Mouse (Mus musculus) MEL (cell line): Measurements from ENCODE around the gene Gabbr2. TPM values are rescaled to one million over a fixed set of nuclear protein-coding genes. Genes with fewer than 3 reads are reported as not detected.

Experiments used
- DNase-seq: peaks from one replicate; pipeline ENCODE4 v3.0.0; 2011; ENCODE audit warnings: low read depth, low spot score
- H3K27ac ChIP-seq: 2 replicates; pipeline ENCODE4 v1.5.1; 2012; ENCODE audit warnings: low read depth, mild to moderate bottlenecking, control low read depth, low read length, moderate library complexity; ENCODE audit not compliant: control insufficient read depth
- H3K27me3 ChIP-seq, 2 experiments: fragments of 150-350 bp in 1 of 2; sonication (generic) in 1 of 2; 2 replicates each; pipeline ENCODE4 v1.6.1; 2012; ENCODE audit warnings: low read length in 2 of 2, mild to moderate bottlenecking in 2 of 2, improper control_type of control experiment in 1 of 2, moderate library complexity in 1 of 2; ENCODE audit not compliant: insufficient read depth in 2 of 2, control insufficient read depth in 1 of 2
- H3K36me3 ChIP-seq, 2 experiments: 2 replicates each; pipeline ENCODE4 v1.6.1; 2012 to 2014; ENCODE audit warnings: low read length in 2 of 2, improper control_type of control experiment in 1 of 2, inconsistent platforms in 1 of 2, mild to moderate bottlenecking in 1 of 2; ENCODE audit not compliant: insufficient read depth in 2 of 2, control insufficient read depth in 1 of 2
- H3K4me1 ChIP-seq, 2 experiments: fragments of 150-350 bp in 1 of 2; sonication (generic) in 1 of 2; 2 replicates each; pipeline ENCODE4 v1.6.1; 2012; ENCODE audit warnings: low read length in 2 of 2, improper control_type of control experiment in 1 of 2, mild to moderate bottlenecking in 1 of 2; ENCODE audit not compliant: insufficient read depth in 2 of 2, control insufficient read depth in 1 of 2
- H3K4me3 ChIP-seq, 2 experiments: fragments of 150-350 bp in 1 of 2; sonication (generic) in 1 of 2; 2 replicates each; pipeline ENCODE4 v1.5.1; 2012; ENCODE audit warnings: low read depth in 2 of 2, low read length in 2 of 2, mild to moderate bottlenecking in 2 of 2, moderate library complexity in 2 of 2, control low read depth in 1 of 2, improper control_type of control experiment in 1 of 2; ENCODE audit not compliant: control insufficient read depth in 1 of 2, insufficient read depth in 1 of 2
- H3K79me2 ChIP-seq: 2 replicates; pipeline ENCODE4 v1.6.1; 2012; ENCODE audit warnings: mild to moderate bottlenecking, low read length, moderate library complexity; ENCODE audit not compliant: control insufficient read depth, poor library complexity, insufficient read depth
- H3K9ac ChIP-seq: 2 replicates; pipeline ENCODE4 v1.6.1; 2012; ENCODE audit warnings: low read depth, mild to moderate bottlenecking, control low read depth, low read length, moderate library complexity; ENCODE audit not compliant: control insufficient read depth, poor library complexity, severe bottlenecking
- H3K9me3 ChIP-seq: fragments of 150-350 bp; sonication (generic); replicated peaks from 2 replicates; pipeline ENCODE4 v1.6.1; 2012; ENCODE audit warnings: mild to moderate bottlenecking, low read length, improper control_type of control experiment, moderate library complexity; ENCODE audit not compliant: insufficient read depth
- BHLHE40 ChIP-seq: IDR thresholded peaks from 2 replicates; pipeline ENCODE4 v1.6.1; 2012; ENCODE audit warnings: low read depth, mild to moderate bottlenecking, inconsistent platforms, low read length, improper control_type of control experiment, borderline replicate concordance
- E2F4 ChIP-seq: IDR thresholded peaks from 2 replicates; pipeline ENCODE4 v1.6.1; 2011; ENCODE audit warnings: low read depth, low read length, improper control_type of control experiment, borderline replicate concordance
- ELF1 ChIP-seq: IDR thresholded peaks from 2 replicates; pipeline ENCODE4 v1.6.1; 2014; ENCODE audit warnings: low read depth, mild to moderate bottlenecking, inconsistent platforms, low read length, improper control_type of control experiment, moderate library complexity
- ETS1 ChIP-seq: IDR thresholded peaks from 2 replicates; pipeline ENCODE4 v1.6.1; 2012; ENCODE audit warnings: low read depth, mild to moderate bottlenecking, inconsistent platforms, low read length, improper control_type of control experiment, moderate library complexity
- GABPA ChIP-seq: IDR thresholded peaks from 2 replicates; pipeline ENCODE4 v1.6.1; 2012; ENCODE audit warnings: low read depth, mild to moderate bottlenecking, inconsistent platforms, low read length, improper control_type of control experiment, moderate library complexity
- JUND ChIP-seq: IDR thresholded peaks from 2 replicates; pipeline ENCODE4 v1.6.1; 2011; ENCODE audit warnings: low read depth, mild to moderate bottlenecking, improper control_type of control experiment, low read length
- MAZ ChIP-seq: IDR thresholded peaks from 2 replicates; pipeline ENCODE4 v1.6.1; 2012; ENCODE audit warnings: low read depth, mild to moderate bottlenecking, inconsistent platforms, low read length, improper control_type of control experiment
- MEF2A ChIP-seq: IDR thresholded peaks from 2 replicates; pipeline ENCODE4 v1.6.1; 2014; ENCODE audit warnings: low read depth, mild to moderate bottlenecking, inconsistent platforms, low read length, improper control_type of control experiment; ENCODE audit not compliant: poor library complexity, insufficient replicate concordance, severe bottlenecking; ENCODE audit errors: extremely low read depth
- NELFE ChIP-seq: IDR thresholded peaks from 2 replicates; pipeline ENCODE4 v1.6.1; 2011; ENCODE audit warnings: low read depth, low read length, improper control_type of control experiment
- POLR2A ChIP-seq, 2 experiments: IDR thresholded peaks; 2 replicates each; pipeline ENCODE4 v1.6.1; 2011 to 2012; ENCODE audit warnings: low read length in 2 of 2, mild to moderate bottlenecking in 2 of 2, control low read depth in 1 of 2, improper control_type of control experiment in 1 of 2, low read depth in 1 of 2, moderate library complexity in 1 of 2; ENCODE audit not compliant: control insufficient read depth in 1 of 2, insufficient read depth in 1 of 2, poor library complexity in 1 of 2
- POLR2AphosphoS2 ChIP-seq: IDR thresholded peaks from 2 replicates; pipeline ENCODE4 v1.6.1; 2011; ENCODE audit warnings: low read length, improper control_type of control experiment
- POLR2AphosphoS5 ChIP-seq: IDR thresholded peaks from 2 replicates; pipeline ENCODE4 v1.6.1; 2012; ENCODE audit warnings: low read depth, borderline replicate concordance, mild to moderate bottlenecking, inconsistent platforms, low read length, moderate library complexity, mixed read lengths
- SIN3A ChIP-seq: IDR thresholded peaks from 2 replicates; pipeline ENCODE4 v1.6.1; 2012; ENCODE audit warnings: low read length, improper control_type of control experiment, inconsistent platforms
- TAL1 ChIP-seq: IDR thresholded peaks from 2 replicates; pipeline ENCODE4 v1.6.1; 2012; ENCODE audit warnings: mild to moderate bottlenecking, inconsistent platforms, low read length, moderate library complexity, mixed read lengths
- TCF12 ChIP-seq: IDR thresholded peaks from 2 replicates; pipeline ENCODE4 v1.6.1; 2014; ENCODE audit warnings: low read depth, mild to moderate bottlenecking, inconsistent platforms, low read length, improper control_type of control experiment, moderate library complexity
- USF1 ChIP-seq: IDR thresholded peaks from 2 replicates; pipeline ENCODE4 v1.6.1; 2014; ENCODE audit warnings: low read depth, mild to moderate bottlenecking, inconsistent platforms, low read length, improper control_type of control experiment, moderate library complexity
- USF2 ChIP-seq, 2 experiments: IDR thresholded peaks; 2 replicates each; pipeline ENCODE4 v1.6.1; 2011 to 2012; ENCODE audit warnings: improper control_type of control experiment in 2 of 2, low read length in 2 of 2, borderline replicate concordance in 1 of 2, inconsistent platforms in 1 of 2, low read depth in 1 of 2, mild to moderate bottlenecking in 1 of 2; ENCODE audit not compliant: insufficient read depth in 1 of 2
- ZMIZ1 ChIP-seq: IDR thresholded peaks from 2 replicates; pipeline ENCODE4 v1.6.1; 2012; ENCODE audit warnings: low read depth, mild to moderate bottlenecking, inconsistent platforms, low read length, improper control_type of control experiment, moderate library complexity
- polyA plus RNA-seq, 2 experiments: library from polyadenylated mRNA; stranded (reverse) in 1 of 2; unstranded in 1 of 2; fragments of >175 nt in 1 of 2; fragments of >200 nt in 1 of 2; gene quantifications; 2 replicates each; pipeline versions ENCODE4 v1.2.1 to v1.2.4; 2012; ENCODE audit warnings: low replicate concordance in 2 of 2, low read depth in 1 of 2; ENCODE audit not compliant: insufficient read length in 2 of 2, insufficient read depth in 1 of 2, missing spikeins in 1 of 2
- total RNA-seq: library from RNA; depleted of rRNA; stranded (reverse); fragments of 300-350 nt; gene quantifications from 2 replicates; pipeline ENCODE4 v1.2.3, GENCODE M21; 2012

Gabbr2 gene
- total and polyA plus RNA-seq, 3 experiments: not detected

- H3K27me3 ChIP-seq: no peaks in the 10 kb centered on the region
- TF ChIP-seq USF1 (no peak), USF2 (IDR thresholded peaks at IDR 0.05; ENCODE audit: borderline replicate concordance in 1 of 2, insufficient read depth in 1 of 2, low read depth in 1 of 2, low read length in 2 of 2) (no peak), ZMIZ1 (no peak)
- no peak overlapping the region for H3K27ac ChIP-seq
- no peaks in the 10 kb centered on the region for H3K9me3 ChIP-seq
- no peak overlapping the region for H3K9ac ChIP-seq
- no peak overlapping the region for H3K4me3 ChIP-seq
- peak; percentile 18 for DNase-seq
- H3K79me2 ChIP-seq: no peaks in the 10 kb centered on the region
- H3K36me3 ChIP-seq: no peaks in the 10 kb centered on the region
- H3K4me1 ChIP-seq: no peaks in the 10 kb centered on the region
Observed at GRCm38 (mm10) chr4:46992827-46993473, 1.3 kb upstream of the Gabbr2 start.

GRCm38 (mm10) chr4:46991959-46992316 is 265 bp upstream of the Gabbr2 start:
- no peaks in the 10 kb centered on the region for H3K4me1 ChIP-seq
- H3K9me3 ChIP-seq: no peaks in the 10 kb centered on the region
- H3K4me3 ChIP-seq: no peak overlapping the region
- no peaks in the 10 kb centered on the region for H3K79me2 ChIP-seq
- H3K36me3 ChIP-seq: no peaks in the 10 kb centered on the region
- H3K27me3 ChIP-seq: no peaks in the 10 kb centered on the region
- no peak overlapping the region for H3K9ac ChIP-seq
- no peak for DNase-seq
- no peak for TF ChIP-seq E2F4
- no peak for TF ChIP-seq POLR2A (IDR thresholded peaks at IDR 0.05; ENCODE audit: control insufficient read depth in 1 of 2, insufficient read depth in 1 of 2, low read depth in 1 of 2, low read length in 2 of 2, poor library complexity in 1 of 2)
- TF ChIP-seq POLR2AphosphoS2: no peak
- TF ChIP-seq ELF1: no peak
- no peak for TF ChIP-seq GABPA
- TF ChIP-seq MEF2A: no peak
- TF ChIP-seq BHLHE40: no peak
- TF ChIP-seq POLR2AphosphoS5: no peak
- no peak for TF ChIP-seq SIN3A
- no peak for TF ChIP-seq NELFE
- TF ChIP-seq MAZ: no peak
- TF ChIP-seq USF2 (IDR thresholded peaks at IDR 0.05; ENCODE audit: borderline replicate concordance in 1 of 2, insufficient read depth in 1 of 2, low read depth in 1 of 2, low read length in 2 of 2): no peak
- TF ChIP-seq JUND: no peak
- TF ChIP-seq TCF12: no peak
- TF ChIP-seq TAL1: no peak
- TF ChIP-seq ZMIZ1: no peak
- TF ChIP-seq ETS1: no peak
- no peak overlapping the region for H3K27ac ChIP-seq
